Mouse (Mus musculus) fibroblast of lung, adult 2 months (primary cell): ENCODE measurements at regions not wholly inside any gene's neighbourhood (a gene's known extent, or its start where the extent isn't known, plus 50 kb on each side); places are given as distances from the start of the nearest gene placed in this dataset.
"Not testable (repeated sequence)": the region's sequence is repeated elsewhere in the genome, so short reads cannot be mapped to it uniquely, and the experiment has no call there.

Source experiments
- DNase-seq: peaks from one replicate; pipeline ENCODE4 v3.0.0-alpha.2; 2011; ENCODE audit warnings: low read depth

DNA sequence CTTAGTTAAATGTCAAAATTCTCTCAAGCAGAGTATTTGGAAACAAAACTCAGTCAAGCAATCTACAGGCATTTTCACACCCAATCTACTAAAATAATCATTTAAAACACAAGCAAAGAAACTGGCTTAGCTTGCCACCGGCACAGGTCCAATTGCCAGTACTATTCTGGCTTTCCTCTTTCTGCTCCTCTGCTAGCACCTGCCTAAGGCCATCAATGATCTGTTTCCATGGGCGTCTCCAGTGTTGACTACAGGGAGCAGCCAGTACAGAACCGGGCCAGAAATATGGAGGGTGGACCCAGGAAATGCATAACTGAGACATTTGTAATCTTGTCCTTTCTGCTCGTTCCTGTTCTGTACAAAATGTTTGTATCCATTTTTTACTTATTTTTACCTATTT, 96.4 kb upstream of the C6 start:
- DNase-seq = no peak

DNA sequence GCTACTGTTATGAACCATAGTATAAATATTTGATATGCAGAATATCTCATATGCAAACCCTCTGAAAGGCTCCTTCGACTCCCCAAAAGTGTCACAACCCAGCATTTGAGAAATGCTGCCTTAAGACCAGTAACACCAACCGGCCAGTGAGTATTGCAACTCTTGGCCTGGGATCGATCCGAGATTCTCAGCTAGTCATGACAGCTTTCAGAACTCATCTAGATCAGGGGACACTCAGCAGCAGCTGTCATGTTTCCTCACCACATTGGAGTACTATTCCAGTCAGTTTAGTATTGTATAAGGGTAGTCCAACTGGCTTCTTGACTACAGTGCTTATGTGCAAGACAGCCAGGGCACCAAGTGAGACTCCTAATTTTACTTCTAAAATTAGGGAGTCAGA, 85.3 kb upstream of the C6 start:
- DNase-seq = no peak

DNA sequence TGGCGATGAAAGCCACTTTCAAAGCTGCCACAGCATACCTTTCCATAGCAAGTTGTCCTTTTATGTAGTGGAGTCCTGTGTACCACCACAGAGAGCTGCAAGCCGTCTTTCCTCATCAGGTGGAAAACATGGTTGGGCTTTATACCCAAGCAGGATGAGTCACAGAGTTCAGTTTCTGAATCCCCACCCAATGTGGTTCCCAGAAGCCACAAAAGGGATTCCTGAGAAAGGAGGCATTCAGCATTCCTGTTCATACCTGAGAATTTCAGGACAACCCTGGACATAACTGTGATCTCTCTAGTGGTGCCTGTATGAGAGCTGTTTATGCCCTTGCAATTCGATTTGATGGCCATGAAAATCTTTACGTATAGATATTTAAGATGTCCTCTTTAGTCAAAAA, 84.1 kb upstream of the C6 start:
- DNase-seq = peak; percentile 58

DNA sequence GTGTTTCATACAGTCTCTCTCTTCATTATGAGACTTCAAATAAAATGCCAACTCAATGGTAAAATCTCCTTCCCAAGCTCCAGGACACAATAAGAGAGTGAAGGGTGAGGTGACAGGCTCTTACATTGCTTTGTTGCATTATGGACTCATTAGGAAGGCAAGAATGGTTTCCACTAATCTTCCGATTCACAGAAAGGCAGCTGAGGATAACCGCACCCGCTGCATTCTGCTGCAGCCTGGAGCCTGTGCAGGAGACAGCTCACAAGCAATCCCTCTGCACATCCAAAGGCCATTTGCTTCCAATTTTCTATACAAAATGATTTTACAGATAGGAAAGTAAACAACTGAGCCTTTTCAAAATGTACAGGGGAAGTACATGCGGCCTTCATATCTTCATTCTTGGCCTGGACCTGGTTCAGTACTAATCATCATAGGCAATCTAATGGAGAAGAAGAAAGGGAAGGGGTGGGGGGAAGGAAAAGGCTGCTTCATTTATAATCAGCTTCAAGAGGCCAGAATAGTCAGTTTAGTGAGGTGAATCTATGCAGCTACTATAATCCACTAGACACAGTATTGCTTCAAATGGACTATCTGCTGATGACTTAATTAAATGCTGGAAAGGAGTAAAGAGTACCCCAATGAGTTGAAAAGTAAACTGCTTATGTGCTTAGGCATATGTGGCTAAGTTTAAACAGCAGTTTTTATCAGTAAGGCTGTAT, 82.9 kb upstream of the C6 start:
- no peak for DNase-seq

DNA sequence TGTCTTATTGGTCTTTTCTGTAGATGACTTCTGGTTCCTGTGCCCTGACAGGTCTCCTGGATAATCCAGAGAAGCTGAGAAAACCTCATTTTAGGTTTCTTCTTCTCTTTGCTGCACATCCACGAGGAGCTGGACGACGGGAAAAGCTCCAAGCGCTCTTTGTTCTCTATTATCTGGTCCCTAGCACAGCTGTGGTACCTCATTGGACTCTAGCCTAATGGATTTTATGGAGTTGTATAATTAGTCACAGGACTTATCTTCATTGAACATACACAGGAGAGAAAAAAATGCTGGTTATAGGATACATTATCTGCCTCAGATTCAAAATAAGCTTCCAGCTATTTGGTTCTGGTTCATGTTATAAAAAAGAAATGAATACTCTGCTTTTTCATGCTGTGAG, 78.3 kb upstream of the C6 start:
- DNase-seq = no peak

DNA sequence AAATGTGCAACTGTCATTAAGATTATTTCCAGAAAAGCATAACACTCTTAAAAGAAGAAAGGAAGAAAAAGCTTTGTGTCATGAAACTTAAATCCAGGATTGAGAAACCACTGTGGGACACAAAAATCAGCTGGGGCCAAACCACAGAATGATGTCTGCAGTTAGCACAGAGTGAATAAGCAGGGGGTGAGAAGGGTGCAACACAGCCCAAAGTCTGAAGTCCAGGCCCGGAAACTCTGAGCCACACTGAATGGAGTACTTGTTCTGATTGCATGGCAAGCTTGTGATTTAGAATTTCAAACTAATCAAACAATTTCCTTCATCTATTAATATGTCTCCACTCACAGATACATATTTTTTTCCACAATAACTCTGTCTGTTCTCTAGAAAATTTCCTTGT, 73.3 kb upstream of the C6 start:
- DNase-seq = peak; percentile 91

DNA sequence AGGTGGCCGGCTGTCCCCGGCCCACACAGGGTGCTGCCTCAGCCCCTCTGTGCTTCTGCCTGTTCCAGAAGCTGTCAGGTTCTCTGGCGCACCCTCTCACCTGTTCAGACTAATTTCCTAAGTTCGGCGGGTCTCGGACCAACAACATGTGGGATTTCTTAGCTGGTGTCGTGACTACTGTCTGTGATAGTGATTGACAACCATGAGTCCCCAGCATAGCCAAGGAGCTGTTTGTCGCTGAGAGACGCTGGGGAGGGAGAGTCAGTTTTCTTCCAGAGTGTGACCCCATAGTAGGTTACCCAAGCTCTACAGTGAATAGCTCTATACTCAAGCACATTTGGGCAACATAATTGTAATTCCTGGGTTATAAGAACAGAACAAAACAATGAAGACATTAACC, 54.1 kb upstream of the C6 start:
- DNase-seq = not testable (repeated sequence)
